Mouse (Mus musculus): Measurements from ENCODE around the gene Lsamp. TPM values are rescaled to one million over a fixed set of nuclear protein-coding genes. Genes with fewer than 3 reads are reported as not detected.

Lsamp gene
- polyA plus RNA-seq, 1 experiment from 2014 or later = 0.04 TPM

- ATAC-seq = no peak
These were observed 1802.5 kb downstream of the Lsamp start for GRCm38 (mm10) chr16:41786704-41787103.

GRCm38 (mm10) chr16:41787146-41787545 is 1803.0 kb downstream of the Lsamp start:
- Histone ChIP-seq H3K27ac (ENCODE audit: low read depth) (no peak overlapping the region), H3K4me3 (ENCODE audit: low read depth, low read length) (no peak overlapping the region), H3K4me2 (ENCODE audit: low read depth, low read length) (no peak overlapping the region), H3K36me3 (replicated peaks; ENCODE audit: insufficient read depth, low read length) (no peaks in the 10 kb centered on the region), H3K4me1 (ENCODE audit: insufficient read depth) (no peaks in the 10 kb centered on the region), H3K27me3 (ENCODE audit: insufficient read depth, low read length) (no peaks in the 10 kb centered on the region), H3K9ac (replicated peaks) (no peak overlapping the region), H3K9me3 (ENCODE audit: low read length) (no peaks in the 10 kb centered on the region)
- ATAC-seq (no peak), DNase-seq (no peak)
- WGBS (ENCODE audit: insufficient replicate concordance) = 69% methylated on average over 1 of the region's 1 CpGs
- TF ChIP-seq EP300 (IDR thresholded peaks at IDR 0.05; ENCODE audit: low read depth) (no peak), CTCF (IDR thresholded peaks at IDR 0.05; ENCODE audit: low read depth) (no peak)

More at GRCm38 (mm10) chr16:41786704-41787103, 1802.5 kb downstream of the Lsamp start:
- WGBS (ENCODE audit: insufficient replicate concordance) = 75% methylated on average over 3 of the region's 3 CpGs
- Histone ChIP-seq H3K9me3 (ENCODE audit: low read length) (no peaks in the 10 kb centered on the region), H3K36me3 (replicated peaks; ENCODE audit: insufficient read depth, low read length) (no peaks in the 10 kb centered on the region), H3K4me2 (ENCODE audit: low read depth, low read length) (no peak overlapping the region), H3K27ac (ENCODE audit: low read depth) (no peak overlapping the region), H3K27me3 (ENCODE audit: insufficient read depth, low read length) (no peaks in the 10 kb centered on the region), H3K9ac (replicated peaks) (no peak overlapping the region), H3K4me3 (ENCODE audit: low read depth, low read length) (no peak overlapping the region), H3K4me1 (ENCODE audit: insufficient read depth) (no peaks in the 10 kb centered on the region)
- DNase-seq = no peak
- TF ChIP-seq EP300 (IDR thresholded peaks at IDR 0.05; ENCODE audit: low read depth) (no peak), CTCF (IDR thresholded peaks at IDR 0.05; ENCODE audit: low read depth) (no peak)

GRCm38 (mm10) chr16:41790016-41790415 is 1805.9 kb downstream of the Lsamp start:
- DNase-seq (no peak), ATAC-seq (no peak)
- Histone ChIP-seq H3K4me1 (ENCODE audit: insufficient read depth) (no peaks in the 10 kb centered on the region), H3K27me3 (ENCODE audit: insufficient read depth, low read length) (no peaks in the 10 kb centered on the region), H3K4me2 (ENCODE audit: low read depth, low read length) (no peak overlapping the region), H3K36me3 (replicated peaks; ENCODE audit: insufficient read depth, low read length) (no peaks in the 10 kb centered on the region), H3K9me3 (ENCODE audit: low read length) (no peaks in the 10 kb centered on the region), H3K27ac (ENCODE audit: low read depth) (no peak overlapping the region), H3K4me3 (ENCODE audit: low read depth, low read length) (no peak overlapping the region), H3K9ac (replicated peaks) (no peak overlapping the region)
- 70% methylated on average over 2 of the region's 2 CpGs for WGBS (ENCODE audit: insufficient replicate concordance)
- TF ChIP-seq CTCF (IDR thresholded peaks at IDR 0.05; ENCODE audit: low read depth) = no peak
- no peak for TF ChIP-seq EP300 (IDR thresholded peaks at IDR 0.05; ENCODE audit: low read depth)

GRCm38 (mm10) chr16:41820369-41820768 is 1836.2 kb downstream of the Lsamp start:
- no peaks in the 10 kb centered on the region for H3K36me3 ChIP-seq (replicated peaks; ENCODE audit: insufficient read depth, low read length)
- TF ChIP-seq CTCF (IDR thresholded peaks at IDR 0.05; ENCODE audit: low read depth) = no peak
- no peak for TF ChIP-seq EP300 (IDR thresholded peaks at IDR 0.05; ENCODE audit: low read depth)
- H3K9ac ChIP-seq (replicated peaks) = no peak overlapping the region
- H3K9me3 ChIP-seq (ENCODE audit: low read length) = no peaks in the 10 kb centered on the region
- DNase-seq = no peak
- no peaks in the 10 kb centered on the region for H3K27me3 ChIP-seq (ENCODE audit: insufficient read depth, low read length)
- no peak overlapping the region for H3K27ac ChIP-seq (ENCODE audit: low read depth)
- no peaks in the 10 kb centered on the region for H3K4me1 ChIP-seq (ENCODE audit: insufficient read depth)
- H3K4me3 ChIP-seq (ENCODE audit: low read depth, low read length) = no peak overlapping the region
- no peak for ATAC-seq
- 85% methylated on average over 6 of the region's 6 CpGs for WGBS (ENCODE audit: insufficient replicate concordance)
- no peak overlapping the region for H3K4me2 ChIP-seq (ENCODE audit: low read depth, low read length)

- Histone ChIP-seq H3K9me3 (ENCODE audit: low read length) (no peaks in the 10 kb centered on the region), H3K27ac (ENCODE audit: low read depth) (no peak overlapping the region), H3K36me3 (replicated peaks; ENCODE audit: insufficient read depth, low read length) (no peaks in the 10 kb centered on the region), H3K4me3 (ENCODE audit: low read depth, low read length) (no peak overlapping the region), H3K27me3 (ENCODE audit: insufficient read depth, low read length) (no peaks in the 10 kb centered on the region), H3K4me2 (ENCODE audit: low read depth, low read length) (no peak overlapping the region), H3K9ac (replicated peaks) (no peak overlapping the region), H3K4me1 (ENCODE audit: insufficient read depth) (no peaks in the 10 kb centered on the region)
- TF ChIP-seq CTCF (IDR thresholded peaks at IDR 0.05; ENCODE audit: low read depth) = no peak
- no peak for ATAC-seq
- no peak for DNase-seq
- 51% methylated on average over 5 of the region's 5 CpGs for WGBS (ENCODE audit: insufficient replicate concordance)
These were observed 1842.9 kb downstream of the Lsamp start for GRCm38 (mm10) chr16:41826899-41827604.

GRCm38 (mm10) chr16:41827605-41827948 is 1843.4 kb downstream of the Lsamp start:
- ATAC-seq = no peak
- WGBS (ENCODE audit: insufficient replicate concordance) = 69% methylated on average over 3 of the region's 3 CpGs
- TF ChIP-seq EP300 (IDR thresholded peaks at IDR 0.05; ENCODE audit: low read depth) (no peak), CTCF (IDR thresholded peaks at IDR 0.05; ENCODE audit: low read depth) (no peak)
- no peak overlapping the region for H3K27ac ChIP-seq (ENCODE audit: low read depth)
- no peaks in the 10 kb centered on the region for H3K9me3 ChIP-seq (ENCODE audit: low read length)
- H3K4me2 ChIP-seq (ENCODE audit: low read depth, low read length) = no peak overlapping the region
- DNase-seq = no peak
- no peak overlapping the region for H3K9ac ChIP-seq (replicated peaks)
- H3K4me1 ChIP-seq (ENCODE audit: insufficient read depth) = no peaks in the 10 kb centered on the region
- H3K4me3 ChIP-seq (ENCODE audit: low read depth, low read length) = no peak overlapping the region
- H3K36me3 ChIP-seq (replicated peaks; ENCODE audit: insufficient read depth, low read length) = no peaks in the 10 kb centered on the region
- no peaks in the 10 kb centered on the region for H3K27me3 ChIP-seq (ENCODE audit: insufficient read depth, low read length)
